Mouse (Mus musculus) heart, postnatal 14 days (tissue): ENCODE measurements around the gene Minpp1. TPM values are rescaled to one million over a fixed set of nuclear protein-coding genes. Genes with fewer than 3 reads are reported as not detected.

Experiments
- DNase-seq, 2 experiments: peaks; one replicate each; pipeline ENCODE4 v3.0.0; 2021 to 2022
- intact Hi-C: fragments of 180-260 bp; cut with DNase I; formaldehyde crosslinking; loops from one replicate; pipeline ENCODE4 v1.15.1; 2025
- total RNA-seq, 2 experiments: library from RNA; stranded (reverse); gene quantifications; 2 replicates each; pipeline ENCODE4 v1.2.3; 2021

Minpp1 gene
- total RNA-seq, 2 experiments from 2014 or later = 19.3 to 20.3 TPM

DNA sequence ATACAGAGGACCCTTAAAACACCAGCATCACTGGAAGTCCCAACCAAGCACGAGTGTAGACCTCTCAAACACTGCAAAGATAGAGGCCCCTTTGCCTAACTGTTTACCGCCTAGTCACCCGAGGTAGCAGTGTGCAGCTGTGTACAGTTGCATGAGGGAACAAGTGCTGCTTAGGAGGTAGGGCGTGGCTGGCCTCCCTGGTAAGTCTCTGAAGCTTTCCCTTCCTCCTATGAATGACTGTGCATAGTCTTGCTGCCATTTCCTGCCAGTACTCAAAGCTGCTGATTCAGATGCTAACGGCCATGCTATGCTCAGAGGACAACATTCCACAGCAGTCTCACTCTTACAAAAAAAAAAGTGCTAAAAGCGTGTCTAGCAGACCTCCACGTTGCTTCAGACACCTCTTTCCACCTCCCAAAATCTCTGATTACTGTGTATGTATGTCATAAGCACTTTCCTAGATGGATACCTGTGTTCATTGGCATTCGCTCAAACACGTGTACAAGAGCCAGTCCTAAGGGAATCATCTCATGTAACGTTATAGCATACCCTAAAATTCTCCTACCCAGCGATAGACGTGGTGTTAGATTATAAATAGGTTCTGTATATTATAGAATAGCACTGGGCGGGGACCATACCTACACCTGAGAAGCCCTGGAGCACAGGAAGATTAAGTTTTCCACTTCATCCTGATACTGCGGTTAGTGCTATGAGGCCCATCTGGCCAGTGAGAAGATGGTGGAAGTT, 38.4 kb downstream of the Minpp1 start:
- intact Hi-C loops = no loop called here
- DNase-seq = no peak

DNA sequence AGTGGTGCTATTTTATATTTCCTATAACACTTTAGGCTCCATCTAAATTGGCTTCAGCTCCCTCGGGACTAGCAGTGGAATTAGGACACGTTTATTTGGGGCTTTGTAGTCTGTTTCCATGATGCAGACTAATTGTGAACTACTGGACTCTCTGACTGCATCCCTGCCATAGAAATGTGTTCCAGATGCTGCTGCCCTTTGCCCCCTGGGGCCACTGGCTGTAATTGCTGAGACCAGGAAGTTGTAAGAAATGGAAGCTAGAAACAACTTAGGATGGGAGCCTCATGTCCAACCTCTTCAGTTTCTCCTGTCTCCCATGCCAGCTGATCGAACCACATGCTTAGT, 38.9 kb downstream of the Minpp1 start:
- DNase-seq = no peak
- intact Hi-C loops = no loop called here

DNA sequence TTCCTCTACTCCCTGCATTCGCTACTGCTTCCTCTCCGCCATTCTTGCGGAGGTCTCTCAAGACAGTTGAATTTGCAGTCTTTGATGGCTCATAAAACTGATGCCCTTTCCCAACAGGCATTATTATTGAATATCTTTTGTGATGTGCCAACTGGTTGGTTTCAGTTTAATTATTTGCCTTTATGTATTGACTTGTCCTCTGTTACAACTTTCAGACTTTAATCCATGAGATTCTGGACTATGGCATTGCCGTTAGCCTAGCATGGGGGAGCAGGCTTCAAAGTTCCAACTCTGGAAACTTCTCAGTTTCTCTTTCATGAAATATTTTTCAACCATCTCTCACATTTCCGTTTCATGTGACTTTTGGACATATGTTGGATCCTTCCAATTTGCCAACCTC, 41.6 kb downstream of the Minpp1 start:
- DNase-seq = no peak
- intact Hi-C loops = no loop called here

DNA sequence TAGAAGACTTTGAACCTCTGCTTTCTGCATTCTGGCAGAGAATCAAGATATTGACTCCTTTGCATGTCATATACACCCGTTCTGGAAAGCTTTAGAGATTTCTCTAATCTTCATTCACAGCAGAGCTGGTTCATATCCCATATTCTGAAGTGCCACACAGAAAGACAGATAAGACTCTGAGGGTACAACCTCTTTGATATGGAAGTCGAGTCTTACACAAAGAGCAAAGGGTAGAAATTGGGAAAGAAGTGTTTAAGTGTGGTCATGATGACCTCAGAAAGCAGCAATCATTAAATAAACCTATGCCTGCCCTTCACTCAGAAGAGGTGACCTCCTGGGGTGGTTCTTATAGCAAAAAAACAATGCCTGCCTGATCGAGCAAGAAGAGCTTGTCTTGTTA, 43.2 kb downstream of the Minpp1 start:
- no peak for DNase-seq

DNA sequence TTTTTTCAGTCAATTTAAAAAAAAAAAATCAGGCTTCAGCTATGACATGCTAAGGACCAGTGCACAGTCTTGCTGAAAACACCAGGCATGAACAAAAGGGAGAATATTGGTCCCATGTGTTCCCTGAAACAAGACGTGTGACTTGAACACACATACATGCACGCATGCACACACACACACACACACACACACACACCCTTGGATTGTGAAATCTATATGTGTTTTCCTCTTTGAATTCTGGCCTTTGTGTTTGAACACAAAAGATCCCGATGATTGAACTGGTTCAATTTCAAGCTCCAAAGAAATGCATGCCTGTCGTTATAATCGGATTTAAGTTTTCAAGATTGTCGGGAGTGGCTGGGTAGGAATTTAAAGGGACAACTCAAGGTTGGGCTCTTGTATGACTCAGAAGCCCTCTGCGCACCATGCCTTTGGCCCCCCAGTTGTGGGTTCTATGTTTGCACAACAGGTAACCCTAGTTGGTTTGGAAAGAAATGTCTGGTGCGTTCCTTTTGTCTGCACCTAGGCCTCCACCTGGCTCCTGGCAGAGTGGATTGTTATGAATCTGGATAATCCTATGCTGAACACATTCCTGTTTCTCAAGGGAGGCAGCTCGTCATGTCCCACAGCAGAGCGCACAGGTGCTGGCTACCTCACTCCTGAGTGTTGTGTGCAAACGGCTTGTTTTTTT, 43.8 kb downstream of the Minpp1 start:
- intact Hi-C loops = no loop called here
- no peak for DNase-seq

More for the DNA sequence above, 43.2 kb downstream of the Minpp1 start:
- intact Hi-C loops = no loop called here

DNA sequence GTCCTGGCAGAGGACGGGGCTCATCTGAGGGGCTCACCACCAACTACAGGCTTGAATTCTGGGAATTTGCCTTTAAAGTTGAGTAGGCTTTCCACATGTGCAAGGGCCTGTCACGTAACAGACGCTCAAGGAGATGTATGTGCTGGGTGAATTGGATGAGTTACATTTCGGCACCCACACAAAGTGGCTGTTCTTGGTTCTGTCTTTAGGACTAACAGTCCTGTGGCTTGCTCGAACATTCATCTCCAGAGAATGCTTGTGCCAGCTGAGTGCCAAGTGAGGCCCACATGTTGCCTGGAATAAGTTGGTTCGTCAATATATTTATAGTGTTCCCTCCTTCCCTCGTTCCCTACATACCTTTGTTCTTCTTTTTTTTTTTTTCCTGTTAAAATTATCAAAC, 44.7 kb downstream of the Minpp1 start:
- DNase-seq = no peak
- intact Hi-C loops = no loop called here

DNA sequence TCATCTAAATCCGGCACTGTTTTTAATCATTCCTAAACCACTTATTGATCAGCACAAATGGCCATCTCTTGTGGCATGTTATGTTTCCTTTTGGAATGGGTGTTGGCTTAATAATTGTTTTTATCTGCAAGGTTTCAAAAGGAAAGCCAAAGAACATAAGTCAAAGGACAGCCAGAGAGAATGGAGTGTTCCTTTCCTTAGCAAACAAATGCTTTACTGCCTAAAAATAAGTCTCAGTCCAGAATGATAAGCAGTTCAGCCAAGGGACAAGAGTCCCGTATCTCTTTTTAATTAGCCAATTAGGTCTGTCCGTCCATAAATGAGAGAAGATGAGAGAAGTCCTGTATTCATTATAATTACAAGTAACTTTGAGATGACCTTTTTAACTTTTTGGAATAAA, 46.8 kb downstream of the Minpp1 start:
- no peak for DNase-seq

DNA sequence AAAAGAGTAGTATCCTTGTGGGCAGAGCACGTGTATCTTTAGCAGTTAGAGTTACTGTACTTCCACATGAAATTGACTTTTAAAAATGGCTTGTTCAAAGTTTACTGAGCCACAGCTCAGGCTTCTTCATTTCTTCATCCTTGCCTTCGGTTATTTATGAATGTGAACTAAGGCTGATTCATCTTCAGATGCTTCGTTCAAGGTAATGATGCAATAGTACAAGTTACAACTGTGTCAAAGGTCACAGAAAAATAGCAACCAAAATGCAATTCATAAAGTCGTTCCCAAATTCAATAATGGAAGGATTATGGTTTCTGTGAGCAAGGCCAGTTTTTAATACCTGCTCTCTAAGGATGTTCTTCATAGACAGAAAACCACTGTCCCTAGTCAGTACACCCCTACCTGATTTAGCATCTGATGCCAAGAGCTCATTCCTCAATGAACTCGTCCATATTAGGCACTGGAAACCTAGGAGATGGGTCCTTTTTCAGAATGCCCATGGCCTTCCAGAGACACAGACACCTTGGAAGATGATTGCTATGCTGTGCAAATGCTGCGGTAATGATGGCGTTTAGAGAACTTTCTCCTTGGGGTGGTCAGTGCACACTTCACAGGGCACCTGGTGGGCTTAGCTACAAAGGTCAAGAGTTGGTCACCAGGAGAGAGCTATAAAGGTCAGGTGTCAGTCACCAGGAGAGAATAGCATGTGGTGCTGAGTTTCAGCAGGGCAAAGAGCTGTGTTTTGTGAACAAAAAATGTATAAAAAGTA, 47.4 kb downstream of the Minpp1 start:
- intact Hi-C loops = no loop called here
- DNase-seq = no peak

More for the DNA sequence above, 46.8 kb downstream of the Minpp1 start:
- intact Hi-C loops = no loop called here

DNA sequence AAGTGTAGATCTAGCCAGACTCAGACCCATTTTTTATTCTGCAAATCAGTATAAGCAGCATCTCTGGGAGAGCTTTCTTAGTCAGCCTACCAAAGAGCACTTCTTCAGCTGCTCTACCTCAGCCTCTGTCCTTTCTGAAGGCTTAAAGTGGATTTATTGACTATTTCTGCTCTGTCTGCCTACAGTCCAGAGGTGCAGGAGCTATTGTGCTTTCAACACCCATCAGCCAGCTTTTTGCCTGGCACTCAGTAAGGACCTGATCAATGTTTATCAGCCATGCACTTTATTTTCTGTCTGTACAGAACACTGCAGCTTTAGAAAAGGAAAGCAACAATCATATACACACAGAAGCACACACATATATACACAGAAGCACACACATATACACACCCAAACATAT, 49.3 kb downstream of the Minpp1 start:
- DNase-seq = no peak
- intact Hi-C loops = no loop called here

DNA sequence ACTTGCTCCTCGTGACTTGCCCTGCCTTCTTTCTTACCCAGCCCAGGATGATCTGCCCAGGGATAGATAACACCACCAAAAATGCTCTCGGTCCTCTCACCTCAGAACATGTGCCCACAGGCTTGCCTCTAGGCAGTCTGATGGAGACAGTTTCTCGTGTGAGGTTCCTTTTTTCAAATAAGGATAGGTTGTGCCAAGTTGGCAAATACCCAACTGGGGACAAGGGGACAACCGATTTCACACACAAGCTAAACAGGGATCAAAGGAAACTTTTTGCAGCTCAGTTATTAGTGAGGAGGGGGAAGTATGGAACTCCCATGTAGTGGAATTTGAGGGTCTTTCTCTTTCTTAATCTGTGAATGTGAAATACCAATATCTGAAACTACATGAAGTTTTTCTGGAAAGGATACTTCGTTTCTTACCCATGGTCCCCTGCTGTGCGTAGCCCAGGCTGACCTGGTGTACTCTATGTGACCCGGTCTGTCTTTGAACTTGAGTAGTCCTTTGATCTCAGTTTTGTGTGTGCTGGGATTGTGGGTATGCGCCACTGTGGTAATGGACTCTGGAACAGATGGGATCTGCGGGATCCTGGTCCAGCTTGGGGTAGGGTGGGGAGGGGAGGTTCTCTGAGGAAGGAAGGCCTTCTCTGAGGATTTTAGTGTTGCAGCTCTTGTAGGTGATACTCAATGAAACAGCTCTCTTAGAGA, 57.4 kb downstream of the Minpp1 start:
- DNase-seq = no peak
- intact Hi-C loops = no loop called here

DNA sequence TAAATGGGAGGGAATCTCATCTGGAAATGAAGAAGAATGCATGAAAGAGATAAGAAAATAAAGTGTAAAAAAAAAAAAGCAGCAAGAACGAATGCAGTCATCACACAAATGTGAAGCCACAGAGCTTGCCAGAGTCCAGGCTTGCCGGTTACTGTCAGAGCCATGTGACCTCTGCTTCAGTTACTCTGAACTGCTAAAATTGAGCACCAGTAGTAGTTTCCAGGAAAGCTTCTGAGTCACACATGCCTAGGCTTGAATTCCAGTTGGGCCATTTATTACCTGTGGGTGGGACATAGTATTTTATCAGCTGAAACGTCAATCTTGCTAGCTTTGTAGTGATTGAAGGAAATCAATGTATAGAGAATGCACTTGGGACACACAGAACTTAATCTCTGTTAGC, 61.8 kb downstream of the Minpp1 start:
- intact Hi-C loops = no loop called here
- DNase-seq = no peak

DNA sequence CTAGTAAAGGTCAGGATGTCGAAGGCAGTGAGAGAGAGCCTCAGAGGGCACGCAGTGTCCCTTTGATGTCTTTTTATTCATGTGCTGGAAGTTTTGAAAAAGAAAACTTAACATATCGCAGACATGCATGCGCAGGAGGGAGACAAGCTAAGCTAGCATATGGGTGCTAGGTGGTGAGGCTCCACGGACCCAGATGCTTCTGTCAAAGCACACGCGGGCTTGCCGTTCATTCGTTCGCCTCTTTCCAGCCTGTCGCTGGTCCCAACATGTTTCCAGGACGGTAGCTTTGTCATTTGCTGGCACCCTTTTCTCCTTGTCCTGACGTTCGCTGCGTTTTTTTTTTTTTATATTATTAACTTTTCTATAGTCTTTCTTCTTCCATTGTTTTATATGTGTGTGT, 62.6 kb downstream of the Minpp1 start:
- no peak for DNase-seq
- intact Hi-C loops = no loop called here

DNA sequence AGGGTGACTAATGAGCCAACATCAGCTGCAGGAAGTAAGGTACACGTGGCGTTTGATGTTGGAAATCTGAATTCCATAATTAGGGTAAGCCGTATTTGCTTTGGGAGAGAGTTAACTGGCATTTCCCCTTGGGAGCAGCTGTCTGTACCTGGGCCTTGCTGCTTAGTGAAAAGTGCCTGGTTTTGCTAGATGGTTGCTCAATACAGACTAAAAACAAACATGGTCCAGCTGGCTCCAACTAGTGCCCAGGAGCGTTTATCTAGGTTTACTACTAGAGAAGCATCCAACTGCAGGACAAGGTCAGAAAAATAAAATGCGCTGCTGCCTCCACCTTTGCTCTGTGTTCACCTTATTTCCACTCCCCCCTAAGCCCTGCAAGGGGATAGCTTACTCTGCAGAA, 64.9 kb downstream of the Minpp1 start:
- intact Hi-C loops = no loop called here
- no peak for DNase-seq

DNA sequence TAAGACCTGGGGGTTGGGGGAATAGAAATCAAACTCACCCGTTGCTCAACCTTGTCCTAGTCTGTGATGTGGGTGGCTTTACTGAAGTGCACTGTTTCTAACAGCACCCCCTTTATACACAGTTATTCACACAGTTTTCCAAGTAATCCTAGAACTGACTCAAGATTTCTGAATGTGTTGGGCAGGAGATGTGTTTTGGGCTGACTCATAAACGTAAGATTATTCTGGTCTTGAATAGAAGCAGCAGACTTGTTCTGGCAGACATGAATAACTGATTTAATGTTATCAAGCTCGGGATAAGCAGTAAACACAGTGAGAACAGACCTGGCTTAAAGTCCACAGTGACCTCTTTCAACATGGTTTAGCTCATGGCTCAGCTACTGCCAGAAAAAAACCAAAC, 65.9 kb downstream of the Minpp1 start:
- intact Hi-C loops = no loop called here
- peak in 1 of 2 experiments; percentile 14 for DNase-seq

DNA sequence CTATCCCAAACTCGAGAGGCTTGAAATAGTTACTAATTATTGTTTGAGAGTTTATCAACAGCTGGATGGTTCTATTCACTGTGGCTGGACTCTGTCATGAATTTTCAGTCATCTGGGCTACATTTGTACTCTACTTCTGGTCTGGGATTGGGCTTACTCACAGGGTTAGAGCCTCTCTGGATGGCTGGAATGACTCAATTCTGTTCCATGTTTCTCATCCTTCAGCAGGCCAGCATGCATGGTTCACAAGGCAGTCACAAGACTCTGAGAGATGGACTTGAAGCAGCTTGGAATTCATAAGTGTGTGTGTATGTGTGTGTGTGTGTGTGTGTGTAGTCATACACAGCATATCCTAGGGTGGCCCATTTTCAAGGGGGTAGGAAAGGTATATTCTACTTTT, 66.5 kb downstream of the Minpp1 start:
- intact Hi-C loops = no loop called here
- DNase-seq = no peak

DNA sequence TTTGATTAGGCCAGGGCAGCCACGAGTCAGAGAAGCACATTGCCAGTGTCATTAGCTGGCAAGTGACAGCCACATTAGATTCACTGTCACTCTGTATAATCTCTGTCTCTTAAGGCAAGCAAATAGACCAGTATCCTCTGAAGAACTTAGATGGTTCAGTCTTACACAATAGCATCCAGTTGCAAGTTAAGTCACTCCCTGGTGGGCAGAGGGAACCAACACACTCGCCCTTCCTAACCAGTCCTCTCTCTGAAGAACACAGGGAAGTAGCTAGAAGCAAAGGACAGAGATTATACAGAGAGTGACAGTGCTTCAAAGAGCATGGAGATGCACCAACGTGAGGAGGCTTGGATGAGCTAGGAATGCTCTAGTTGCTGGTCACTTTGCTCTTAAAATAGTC, 67.7 kb downstream of the Minpp1 start:
- DNase-seq = no peak
- intact Hi-C loops = no loop called here

DNA sequence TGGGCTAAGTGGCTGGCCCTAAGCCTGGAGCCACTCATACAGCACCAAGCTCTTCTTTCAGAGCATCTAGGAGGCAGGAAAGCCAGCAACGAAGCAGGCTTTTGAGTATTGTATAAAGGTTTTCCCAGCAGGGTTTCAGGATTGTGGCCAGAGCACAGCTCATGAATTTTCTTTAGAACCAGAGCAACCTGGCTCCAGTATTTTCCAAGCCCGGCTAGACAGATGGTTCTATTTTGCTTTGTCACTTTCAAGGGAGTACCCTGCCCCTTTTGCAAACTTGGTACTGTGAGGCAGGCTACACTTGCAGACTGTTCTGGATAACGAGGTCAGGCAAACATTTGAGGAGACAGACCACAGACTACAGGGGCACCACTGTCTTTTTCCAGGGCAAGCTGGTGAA, 69.7 kb downstream of the Minpp1 start:
- intact Hi-C loops = no loop called here
- DNase-seq = no peak
